Mouse (Mus musculus) B cell, adult 62 days (primary cell): ENCODE measurements around the gene Cyp2c39. TPM values are rescaled to one million over a fixed set of nuclear protein-coding genes. Genes with fewer than 3 reads are reported as not detected.

Experiments used
- total RNA-seq: library from RNA; stranded (reverse); gene quantifications from 4 replicates; pipeline ENCODE4 v1.2.4, GENCODE M21; 2023

Gene Cyp2c39
- not detected in 4 replicates for total RNA-seq

GRCm38 (mm10) chr19:39510534-39510933, at the start of gene Cyp2c39:
Cyp2c39 (plus strand) TSS chr19:39510862.

GRCm38 (mm10) chr19:39462941-39463340, 47.7 kb upstream of the Cyp2c39 start, which contains the start of gene Cyp2c38:
Cyp2c38 (minus strand) TSS chr19:39463075.

Other genes with a start within 250 kb of the Cyp2c39 start
- not detected in 4 replicates for gene Cyp2c29, start 241.5 kb upstream of the Cyp2c39 start, total RNA-seq
- not detected in 4 replicates for gene Cyp2c38, start 47.8 kb upstream of the Cyp2c39 start, total RNA-seq
- gene Cyp2c67, start 138.2 kb downstream of the Cyp2c39 start, total RNA-seq = not detected in 4 replicates
- not detected in 4 replicates for gene Cyp2c68, start 230.2 kb downstream of the Cyp2c39 start, total RNA-seq